Mouse (Mus musculus) bone marrow macrophage, adult 2 months (primary cell): ENCODE measurements around the gene Bicral. TPM values are rescaled to one million over a fixed set of nuclear protein-coding genes. Genes with fewer than 3 reads are reported as not detected.
A peak's percentile ranks its signal among the peaks of the same experiment; 100 is the strongest.
"Not testable (repeated sequence)": the region's sequence is repeated elsewhere in the genome, so short reads cannot be mapped to it uniquely, and the experiment has no call there.

Experiments used
- H3K27ac ChIP-seq: 2 replicates; pipeline ENCODE4 v1.5.1; 2012; ENCODE audit warnings: low read depth, low read length; ENCODE audit not compliant: insufficient read depth
- H3K4me1 ChIP-seq: 2 replicates; pipeline ENCODE4 v1.6.1; 2012; ENCODE audit warnings: low read length; ENCODE audit not compliant: control insufficient read depth, insufficient read depth
- H3K4me3 ChIP-seq: 2 replicates; pipeline ENCODE4 v1.5.1; 2012; ENCODE audit warnings: mild to moderate bottlenecking, low read length, moderate library complexity; ENCODE audit not compliant: insufficient read depth
- CTCF ChIP-seq: IDR thresholded peaks from 2 replicates; pipeline ENCODE4 v1.5.1; 2012; ENCODE audit warnings: low read depth, mild to moderate bottlenecking, low read length, moderate library complexity
- POLR2A ChIP-seq: IDR thresholded peaks from 2 replicates; pipeline ENCODE4 v1.6.1; 2012; ENCODE audit warnings: mild to moderate bottlenecking, low read depth, low read length, borderline replicate concordance
- polyA plus RNA-seq: library from polyadenylated mRNA; stranded (reverse); fragments of >200 nt; gene quantifications from 2 replicates; pipeline ENCODE4 v1.2.4, GENCODE M21; 2012; ENCODE audit not compliant: missing spikeins, insufficient read depth, insufficient read length

Gene Bicral
- polyA plus RNA-seq, 1 experiment, result 11.3 TPM

DNA sequence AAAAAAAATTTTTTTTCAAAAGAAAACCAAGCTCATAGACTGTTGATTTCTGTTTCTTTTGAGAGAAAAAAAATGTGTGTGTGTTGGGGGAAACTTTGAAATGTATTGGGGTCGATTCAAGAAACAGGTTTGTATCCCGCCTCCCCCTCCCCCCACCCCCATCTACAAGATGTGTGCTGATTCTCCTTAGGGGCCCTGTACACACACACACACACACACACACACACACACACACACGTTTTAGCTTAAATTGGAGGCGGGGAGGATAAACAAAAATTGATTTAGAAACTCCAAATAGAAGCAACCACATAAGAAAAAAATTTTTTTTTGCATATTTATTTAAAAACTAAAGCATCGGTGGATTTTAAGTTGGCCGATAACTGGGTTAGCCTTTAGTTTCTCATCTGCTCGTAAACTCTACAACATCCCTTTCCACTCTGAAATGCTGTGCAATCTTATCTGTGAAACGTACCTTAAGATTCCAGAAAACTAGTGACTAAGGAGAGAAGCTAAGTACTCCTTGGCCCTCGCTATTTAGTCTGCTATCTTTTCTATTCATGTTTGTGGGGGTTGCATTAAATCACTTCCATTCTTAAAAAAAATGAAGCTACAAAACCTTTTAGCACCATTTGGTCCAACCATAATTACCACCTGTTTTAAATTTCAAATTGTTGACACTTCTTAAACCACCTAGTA, 615 bp upstream of the Bicral start:
- Histone ChIP-seq H3K27ac (peak overlapping the region; percentile 99), H3K4me3 (peak overlapping the region; percentile 94; the same call in 1 of the 2 replicates), H3K4me1 (peaks cover 14% of the 10 kb centered on the region)
- no peak for TF ChIP-seq CTCF
- no peak for TF ChIP-seq POLR2A

- no peak for TF ChIP-seq CTCF
- no peak for TF ChIP-seq POLR2A
- Histone ChIP-seq H3K27ac (peak overlapping the region; percentile 99), H3K4me1 (peaks cover 19% of the 10 kb centered on the region), H3K4me3 (peak overlapping the region; percentile 94)
Observed at GRCm38 (mm10) chr17:46857361-46857902, 850 bp downstream of the Bicral start.

DNA sequence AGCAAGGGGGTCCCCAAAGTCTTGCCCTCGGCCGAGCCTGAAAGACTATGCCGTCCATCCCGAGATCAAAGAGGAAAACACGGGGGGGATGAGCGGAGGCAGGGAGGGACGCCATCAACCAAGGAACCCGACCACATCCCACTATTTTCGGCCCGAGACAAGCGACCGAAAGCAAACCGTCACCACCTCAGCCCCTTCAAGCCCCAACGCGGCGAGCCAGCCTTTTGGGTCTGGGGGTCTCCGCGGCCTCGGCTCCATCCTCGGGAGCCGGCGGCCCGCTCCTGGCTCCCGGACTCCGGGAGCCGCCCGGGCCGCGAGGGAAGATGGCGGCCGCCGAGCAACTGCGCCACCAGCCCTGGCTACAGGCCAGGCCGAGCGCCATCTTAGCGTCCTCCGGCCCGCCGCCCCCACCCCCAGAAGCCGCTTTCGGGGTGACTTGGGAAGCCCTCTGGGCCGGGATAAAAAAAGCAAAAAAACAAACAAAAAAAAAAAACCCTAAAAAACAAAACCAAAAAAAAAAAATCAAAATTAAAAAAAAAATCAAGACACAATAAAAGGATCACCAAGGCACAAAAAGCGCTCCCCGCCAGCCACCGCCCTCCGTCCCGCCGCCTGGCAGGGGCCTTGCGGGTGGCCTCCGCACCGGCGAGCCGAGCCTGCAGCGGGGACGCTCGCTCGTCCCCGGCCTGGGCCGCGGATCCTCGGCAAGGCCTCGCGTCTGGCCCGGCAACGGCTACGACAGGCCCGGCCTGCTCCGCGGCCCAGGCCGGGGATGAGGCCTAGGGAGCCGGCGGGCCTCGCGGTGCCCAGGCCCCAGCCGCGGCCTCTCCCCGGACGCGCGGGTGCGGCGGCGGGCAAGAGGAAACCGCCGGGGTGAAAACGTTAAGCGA, 1.6 kb downstream of the Bicral start:
- TF ChIP-seq POLR2A, result no peak
- TF ChIP-seq CTCF, result no peak
- H3K4me3 ChIP-seq, result peak overlapping the region; percentile 94
- peaks cover 19% of the 10 kb centered on the region for H3K4me1 ChIP-seq
- H3K27ac ChIP-seq, result peak overlapping the region; percentile 99

DNA sequence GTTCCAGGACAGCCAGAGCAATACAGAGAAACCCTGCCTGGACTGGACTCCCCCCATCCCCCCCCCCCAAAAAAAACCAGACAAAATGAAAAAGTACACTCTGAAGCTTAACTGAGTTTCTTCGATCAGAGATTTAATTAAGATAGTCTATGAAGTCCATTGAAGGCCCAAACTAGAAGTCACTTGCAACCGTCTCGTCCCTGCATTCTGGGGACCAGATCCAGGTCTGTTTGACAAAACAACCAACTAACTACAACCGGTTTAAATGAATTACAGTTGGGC, 2.2 kb downstream of the Bicral start:
- Histone ChIP-seq H3K4me3 (peak overlapping the region; percentile 94), H3K4me1 (peaks cover 19% of the 10 kb centered on the region), H3K27ac (peak overlapping the region; percentile 99)
- TF ChIP-seq CTCF (no peak), POLR2A (no peak)

DNA sequence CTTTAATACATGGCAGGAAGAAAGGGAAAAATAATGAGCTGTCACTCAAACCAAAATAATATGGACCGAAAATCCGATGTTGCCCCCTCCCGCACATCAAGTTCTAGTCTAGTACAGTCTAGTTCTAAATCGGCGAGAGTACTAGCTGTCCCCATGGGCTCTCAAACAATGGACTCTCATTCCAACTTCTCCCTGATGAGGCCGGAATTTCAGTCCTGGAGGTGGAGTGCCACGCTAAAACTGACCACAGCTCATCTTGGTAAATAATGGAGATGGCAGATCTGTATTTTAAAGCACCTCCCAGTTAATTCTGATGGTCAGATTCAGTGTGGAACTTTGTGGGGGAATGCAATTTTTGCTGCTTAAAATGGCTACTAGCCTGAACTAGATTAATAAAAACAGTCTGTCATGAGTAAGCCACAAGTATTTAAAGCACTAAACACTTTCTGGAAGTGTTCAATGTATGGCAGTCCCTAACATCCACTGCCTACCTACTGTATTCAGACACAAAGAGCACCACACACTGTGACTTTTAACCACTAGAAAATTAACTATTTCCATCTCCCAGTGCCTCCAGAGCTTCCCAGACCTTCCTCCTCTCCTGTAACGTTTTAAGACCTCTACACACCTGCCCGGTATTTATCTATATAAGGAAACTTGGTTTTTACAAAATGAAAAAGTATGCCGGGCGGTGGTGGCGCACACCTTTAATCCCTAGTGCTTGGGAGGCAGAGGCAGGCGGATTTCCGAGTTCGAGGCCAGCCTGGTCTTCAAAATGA, 2.8 kb downstream of the Bicral start:
- H3K4me1 ChIP-seq, result peaks cover 19% of the 10 kb centered on the region
- peak overlapping the region; percentile 99 for H3K27ac ChIP-seq
- TF ChIP-seq POLR2A, result no peak
- no peak for TF ChIP-seq CTCF
- peak overlapping the region; percentile 94 for H3K4me3 ChIP-seq

- TF ChIP-seq POLR2A (no peak), CTCF (no peak)
- no peak overlapping the region for H3K4me3 ChIP-seq
- H3K27ac ChIP-seq, result no peak overlapping the region
- peaks cover 19% of the 10 kb centered on the region for H3K4me1 ChIP-seq
Observed at GRCm38 (mm10) chr17:46854640-46855110, 3.6 kb downstream of the Bicral start.

DNA sequence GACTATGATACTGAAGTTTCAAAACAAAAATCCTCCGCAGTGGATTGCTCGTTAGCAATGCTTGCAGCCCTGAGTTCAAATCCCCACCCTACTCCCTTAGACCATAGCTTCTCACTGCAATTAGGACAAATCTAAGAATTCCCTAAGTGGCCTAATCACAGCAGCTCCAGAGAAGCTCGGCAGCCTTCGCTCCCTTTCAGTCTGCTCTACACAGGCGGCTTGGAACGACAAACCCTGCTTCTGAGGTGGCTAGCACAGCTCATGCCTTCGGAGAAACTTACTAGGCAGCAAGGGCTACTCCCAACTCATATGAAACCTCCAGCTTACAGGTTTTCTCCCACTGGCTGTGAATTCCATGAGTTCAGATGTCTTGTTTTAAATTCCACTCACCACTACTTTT, 4.2 kb downstream of the Bicral start:
- H3K4me1 ChIP-seq, result peaks cover 19% of the 10 kb centered on the region
- H3K27ac ChIP-seq, result no peak overlapping the region
- TF ChIP-seq POLR2A, result no peak
- no peak for TF ChIP-seq CTCF
- no peak overlapping the region for H3K4me3 ChIP-seq

DNA sequence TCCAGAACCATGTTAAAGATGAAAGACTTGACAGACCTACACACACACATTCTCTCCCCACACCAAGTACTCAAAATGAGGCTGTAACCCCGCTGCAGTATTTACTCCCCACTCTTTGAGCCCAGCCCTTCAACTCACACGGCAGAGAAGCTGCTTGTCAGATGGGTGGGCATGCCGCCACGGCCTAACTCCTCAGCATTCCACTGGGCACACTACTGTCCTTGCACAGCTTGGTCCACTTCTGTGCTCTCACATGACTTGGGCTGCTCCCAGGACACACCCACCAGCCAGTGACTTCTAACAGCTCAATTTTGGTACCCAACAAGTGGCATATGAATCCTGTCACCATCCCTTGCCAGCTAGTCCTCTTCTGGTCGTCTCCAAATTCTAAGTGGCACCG, 5.0 kb downstream of the Bicral start:
- no peak overlapping the region for H3K27ac ChIP-seq
- TF ChIP-seq CTCF (no peak), POLR2A (no peak)
- no peak overlapping the region for H3K4me3 ChIP-seq
- peaks cover 19% of the 10 kb centered on the region for H3K4me1 ChIP-seq

- Histone ChIP-seq H3K27ac (no peak overlapping the region), H3K4me1 (peaks cover 19% of the 10 kb centered on the region), H3K4me3 (no peak overlapping the region)
- TF ChIP-seq CTCF, result no peak
- TF ChIP-seq POLR2A, result no peak
Observed at GRCm38 (mm10) chr17:46852725-46853124, 5.6 kb downstream of the Bicral start.

- no peak for TF ChIP-seq POLR2A
- no peak for TF ChIP-seq CTCF
- no peak overlapping the region for H3K27ac ChIP-seq
- no peaks in the 10 kb centered on the region for H3K4me1 ChIP-seq
- H3K4me3 ChIP-seq, result no peak overlapping the region
Observed at GRCm38 (mm10) chr17:46847206-46847605, 11.1 kb downstream of the Bicral start.

DNA sequence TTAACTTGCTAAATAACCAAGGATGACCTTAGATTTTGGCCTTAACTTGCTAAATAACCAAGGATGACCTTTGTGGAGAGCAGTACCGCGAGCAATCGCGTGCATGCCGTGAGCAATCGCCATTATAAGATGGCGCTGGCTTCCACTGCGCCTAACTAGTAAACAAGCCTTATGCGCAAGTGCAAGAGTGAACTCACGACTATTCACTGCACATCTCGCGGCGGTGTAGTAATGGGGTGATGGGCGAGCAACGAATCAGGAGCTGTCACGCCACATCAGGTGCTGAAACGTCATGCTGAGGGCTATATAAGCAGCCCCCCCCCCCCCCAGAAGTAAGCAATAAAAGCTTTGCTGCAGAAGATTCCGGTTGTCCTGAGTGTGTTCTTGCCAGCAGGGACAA, 11.7 kb downstream of the Bicral start:
- not testable (repeated sequence) for H3K4me3 ChIP-seq, H3K4me1 ChIP-seq

More for the DNA sequence above, 11.7 kb downstream of the Bicral start:
- not testable (repeated sequence) for H3K27ac ChIP-seq
